Mouse (Mus musculus) kidney, postnatal 0 days (tissue): ENCODE data around the gene Anxa9. TPM values are rescaled to one million over a fixed set of nuclear protein-coding genes. Genes with fewer than 3 reads are reported as not detected.

Experiments used
- ATAC-seq: fragments of 200-750 bp; cut with Nextera tagmentation; replicated peaks from 2 replicates; pipeline ENCODE4 v1.8.0; 2017; ENCODE audit warnings: low read depth, moderate number of reproducible peaks, moderate TSS enrichment, moderate library complexity; ENCODE audit not compliant: low FRiP score
- DNase-seq: peaks from one replicate; pipeline ENCODE4 v3.0.0-alpha.2; 2016; ENCODE audit warnings: low spot score
- H3K27ac ChIP-seq: fragments of 300-500 bp; sonication (generic); 2 replicates; pipeline ENCODE4 v1.5.1; 2014; ENCODE audit warnings: mild to moderate bottlenecking
- H3K27me3 ChIP-seq: fragments of 300-500 bp; sonication (generic); 2 replicates; pipeline ENCODE4 v1.6.1; 2014; ENCODE audit warnings: low read length, mixed read lengths; ENCODE audit not compliant: insufficient read depth
- H3K36me3 ChIP-seq: fragments of 300-500 bp; sonication (generic); 2 replicates; pipeline ENCODE4 v1.6.1; 2014; ENCODE audit warnings: low read length, mixed read lengths; ENCODE audit not compliant: insufficient read depth
- H3K4me1 ChIP-seq: fragments of 300-500 bp; sonication (generic); replicated peaks from 2 replicates; pipeline ENCODE4 v1.6.1; 2014; ENCODE audit warnings: antibody characterized with exemption, low read length, mixed read lengths; ENCODE audit not compliant: insufficient read depth
- H3K4me2 ChIP-seq: fragments of 300-500 bp; sonication (generic); 2 replicates; pipeline ENCODE4 v1.6.1; 2014; ENCODE audit warnings: mild to moderate bottlenecking, low read length, moderate library complexity, mixed read lengths
- H3K4me3 ChIP-seq: fragments of 300-500 bp; sonication (generic); replicated peaks from 2 replicates; pipeline ENCODE4 v1.5.1; 2014; ENCODE audit warnings: low read depth, low read length
- H3K9ac ChIP-seq: fragments of 300-500 bp; sonication (generic); 2 replicates; pipeline ENCODE4 v1.6.1; 2014; ENCODE audit warnings: low read depth, low read length
- H3K9me3 ChIP-seq: fragments of 300-500 bp; sonication (generic); replicated peaks from 2 replicates; pipeline ENCODE4 v1.6.1; 2016; ENCODE audit warnings: low read length, inconsistent platforms, mixed read lengths
- CTCF ChIP-seq: IDR thresholded peaks from 2 replicates; pipeline ENCODE4 v1.5.1; 2016; ENCODE audit warnings: antibody characterized with exemption, low read depth, mild to moderate bottlenecking, moderate library complexity
- WGBS: fragments of 180-500 bp; shearing (Covaris S2); extraction: QIAGEN DNeasy Blood & Tissue Kit; methylation state at CpG from one replicate; pipeline ENCODE4 v1.1.7; 2014; 5-methylcytosine and 5-hydroxymethylcytosine counted together
- polyA plus RNA-seq: library from polyadenylated mRNA; unstranded; fragments of >200 nt; fragmentation: Nextera tagmentation; extraction: Ambion mirVana; gene quantifications from 2 replicates; pipeline ENCODE4 v1.2.1, GENCODE M21; 2015

The Anxa9 gene
- polyA plus RNA-seq, 1 experiment from 2014 or later, result 10.1 TPM

DNA sequence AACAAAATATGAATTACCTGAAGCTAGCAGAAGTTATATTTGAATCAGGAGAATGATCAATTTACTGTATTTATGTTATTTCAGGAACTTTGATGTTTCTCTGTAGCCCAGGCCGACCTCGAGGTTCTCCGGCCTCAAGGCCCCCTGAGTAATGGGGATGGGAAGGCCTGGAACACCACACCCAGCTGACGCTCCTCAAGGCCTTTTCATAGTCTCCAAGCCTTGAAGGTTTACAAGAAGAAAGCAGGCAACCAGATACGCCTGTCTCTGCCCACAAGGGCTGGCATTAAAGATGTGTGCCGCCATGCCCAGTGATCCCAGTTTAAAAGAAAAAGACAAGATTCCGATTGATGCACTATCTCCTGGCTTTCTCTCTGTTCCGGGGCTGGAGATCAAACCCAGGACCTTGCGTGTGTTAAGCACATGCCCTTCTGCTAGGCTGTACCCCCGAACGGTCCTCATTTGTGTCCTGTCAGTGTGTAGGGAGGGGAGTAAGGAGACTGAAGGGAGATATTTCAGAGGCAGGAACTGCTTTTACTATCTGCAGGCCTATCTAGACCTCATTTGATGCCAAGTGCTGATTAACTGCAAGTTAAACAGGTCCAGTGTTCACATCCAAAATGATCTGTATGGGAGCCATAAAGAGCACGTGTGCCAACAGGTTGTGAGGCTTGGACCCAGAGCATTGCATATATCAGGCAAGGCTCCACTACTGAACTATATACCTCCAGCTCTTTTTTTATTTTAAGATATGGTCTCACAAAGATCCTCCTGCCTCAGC, 22.3 kb downstream of the Anxa9 start:
- Histone ChIP-seq H3K4me2 (peak overlapping the region; percentile 75), H3K9me3 (no peaks in the 10 kb centered on the region), H3K27me3 (no peaks in the 10 kb centered on the region), H3K36me3 (peaks cover 16% of the 10 kb centered on the region; the same call in 1 of the 2 replicates), H3K4me1 (peaks cover 20% of the 10 kb centered on the region), H3K27ac (no peak overlapping the region), H3K9ac (no peak overlapping the region), H3K4me3 (peak overlapping the region; percentile 58; the same call in 1 of the 2 replicates)
- DNase-seq (no peak), ATAC-seq (no peak)
- 82% methylated on average over 12 of the region's 12 CpGs for WGBS
- no peak for TF ChIP-seq CTCF

DNA sequence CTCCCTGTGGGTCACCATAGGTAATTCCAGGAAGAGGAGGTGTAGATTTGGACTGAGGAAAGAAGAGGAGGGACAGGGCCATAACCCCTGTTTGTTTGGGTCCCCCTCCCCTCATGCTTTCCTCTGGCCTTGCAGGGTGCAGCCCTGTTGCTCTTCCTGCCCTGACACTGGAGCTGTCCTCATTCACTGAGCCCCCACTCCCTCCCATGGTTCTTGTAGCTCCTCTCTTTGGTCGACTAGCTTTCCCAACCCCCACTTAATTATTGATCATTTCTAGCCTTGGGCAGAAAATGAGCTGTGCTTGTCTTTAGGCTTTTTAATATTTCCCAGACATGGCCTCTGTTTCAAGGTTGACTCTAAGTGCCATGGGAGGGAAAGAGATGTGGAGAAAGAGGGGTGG, 22.9 kb downstream of the Anxa9 start:
- peak overlapping the region; percentile 97 for H3K27ac ChIP-seq

DNA sequence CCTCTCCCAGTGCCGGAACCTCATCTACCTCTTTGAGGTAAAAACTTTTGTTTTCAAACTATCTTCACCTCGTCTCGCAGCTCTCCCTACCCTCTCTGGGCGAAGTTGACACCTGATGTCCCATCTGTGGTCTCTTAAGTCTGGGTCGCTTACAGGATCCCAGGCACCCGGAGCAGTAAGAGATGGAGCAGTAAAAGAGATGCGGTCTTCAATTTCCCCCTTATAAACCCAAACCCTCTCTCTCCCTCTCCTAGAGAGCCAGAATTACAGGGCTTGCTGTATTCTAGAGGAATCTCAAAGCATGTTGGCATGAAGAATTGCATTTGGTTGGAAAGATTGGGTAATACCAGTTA, 23.4 kb downstream of the Anxa9 start:
- no peak for DNase-seq
- TF ChIP-seq CTCF, result no peak
- no peaks in the 10 kb centered on the region for H3K9me3 ChIP-seq
- H3K4me1 ChIP-seq, result peaks cover 20% of the 10 kb centered on the region
- under 1% methylated on average over 7 of the region's 7 CpGs for WGBS
- peak overlapping the region; percentile 58 for H3K4me3 ChIP-seq
- H3K27ac ChIP-seq, result peak overlapping the region; percentile 97
- no peak for ATAC-seq
- peaks cover 11% of the 10 kb centered on the region; the same call in 1 of the 2 replicates for H3K36me3 ChIP-seq
- H3K4me2 ChIP-seq, result peak overlapping the region; percentile 75
- H3K27me3 ChIP-seq, result no peaks in the 10 kb centered on the region
- peak overlapping the region; percentile 77 for H3K9ac ChIP-seq

More for the DNA sequence above, 22.9 kb downstream of the Anxa9 start:
- WGBS, result 13% methylated on average over 1 of the region's 1 CpGs
- Histone ChIP-seq H3K4me1 (peaks cover 20% of the 10 kb centered on the region), H3K9ac (peak overlapping the region; percentile 77), H3K36me3 (peaks cover 15% of the 10 kb centered on the region; the same call in 1 of the 2 replicates), H3K4me2 (peak overlapping the region; percentile 75), H3K27me3 (no peaks in the 10 kb centered on the region), H3K9me3 (no peaks in the 10 kb centered on the region), H3K4me3 (peak overlapping the region; percentile 58)
- no peak for TF ChIP-seq CTCF
- ATAC-seq (no peak), DNase-seq (no peak)

DNA sequence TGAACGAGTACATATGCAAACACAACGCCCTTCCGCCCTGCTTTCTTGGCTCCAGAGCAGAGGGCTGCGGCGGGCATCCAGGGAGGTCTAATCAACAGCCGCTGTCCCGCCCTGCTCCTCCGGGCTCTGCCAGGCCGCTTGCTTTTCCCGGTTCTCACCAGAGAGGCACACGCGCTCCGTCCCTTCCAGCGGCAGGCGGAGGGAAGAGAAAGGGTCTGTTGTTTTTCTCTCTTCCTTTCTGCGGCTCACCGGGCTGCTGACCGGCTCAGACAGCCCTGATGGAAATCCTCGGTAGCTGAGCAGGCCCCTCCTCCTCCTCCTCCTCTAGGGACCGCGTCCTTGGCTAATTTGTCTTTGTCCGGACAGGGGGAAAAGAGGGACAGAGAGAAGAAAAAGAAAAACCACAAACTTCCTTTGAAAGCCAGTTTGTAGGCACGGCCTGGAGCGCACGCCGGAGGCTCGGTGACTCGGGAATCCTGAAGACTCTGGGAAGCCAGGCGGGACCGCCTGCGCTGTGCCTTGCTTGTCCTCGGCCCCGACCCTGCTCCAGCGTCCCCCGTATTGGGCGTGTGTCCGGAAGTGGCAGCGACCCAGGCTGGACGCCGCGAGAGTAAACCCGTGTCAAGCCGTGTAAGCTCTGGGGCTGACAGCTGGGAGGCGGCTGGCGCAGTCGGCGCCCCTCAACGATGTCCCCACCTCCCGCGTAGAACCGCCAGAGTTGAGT, 23.9 kb downstream of the Anxa9 start:
- Histone ChIP-seq H3K9me3 (no peaks in the 10 kb centered on the region), H3K4me3 (peak overlapping the region; percentile 58), H3K36me3 (peaks cover 6% of the 10 kb centered on the region; the same call in 1 of the 2 replicates), H3K27ac (peak overlapping the region; percentile 97), H3K4me1 (peaks cover 20% of the 10 kb centered on the region), H3K9ac (peak overlapping the region; percentile 77), H3K4me2 (peak overlapping the region; percentile 75), H3K27me3 (no peaks in the 10 kb centered on the region)
- under 1% methylated on average over 50 of the region's 51 CpGs for WGBS
- peak; percentile 95 for DNase-seq
- peak; percentile 37 for TF ChIP-seq CTCF
- ATAC-seq, result peak; percentile 77

DNA sequence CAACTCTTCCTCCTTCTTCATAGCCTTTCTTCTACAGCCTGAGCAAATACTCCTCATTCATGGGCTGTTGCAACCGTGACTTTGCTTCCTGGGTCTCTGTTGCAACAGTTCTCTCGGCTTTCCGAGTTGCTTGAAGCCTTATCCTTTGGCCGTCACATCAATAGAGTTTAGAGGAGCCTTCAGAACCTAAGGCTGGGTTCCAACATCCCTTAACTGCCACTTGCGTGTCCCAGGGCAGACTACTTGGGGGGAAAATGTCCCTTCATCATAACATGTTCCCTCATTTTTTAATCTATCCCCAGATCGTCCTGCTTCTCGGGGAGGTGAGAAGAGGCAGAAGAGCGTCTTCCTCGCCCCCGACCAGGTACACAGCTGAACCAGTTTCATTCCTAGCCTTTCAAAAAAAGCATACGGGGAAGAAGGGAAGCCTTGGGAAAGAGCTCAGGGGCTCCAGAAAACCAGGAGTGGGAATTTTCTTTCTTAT, 24.6 kb downstream of the Anxa9 start:
- H3K27ac ChIP-seq, result peak overlapping the region; percentile 97
- no peak for ATAC-seq
- H3K4me2 ChIP-seq, result peak overlapping the region; percentile 75
- H3K36me3 ChIP-seq, result 0 out of 2 replicates have a peak, but pooled peaks cover 3% of the 10 kb centered on the region
- peaks cover 20% of the 10 kb centered on the region for H3K4me1 ChIP-seq
- WGBS, result 2% methylated on average over 11 of the region's 11 CpGs
- H3K4me3 ChIP-seq, result peak overlapping the region; percentile 58
- H3K9ac ChIP-seq, result peak overlapping the region; percentile 77
- no peak for TF ChIP-seq CTCF
- H3K9me3 ChIP-seq, result no peaks in the 10 kb centered on the region
- DNase-seq, result peak; percentile 46
- no peaks in the 10 kb centered on the region for H3K27me3 ChIP-seq
